Mouse (Mus musculus) gastrocnemius, adult 2 months (tissue): ENCODE measurements around the gene Lrrc57. TPM values are rescaled to one million over a fixed set of nuclear protein-coding genes. Genes with fewer than 3 reads are reported as not detected.

Experiments used
- DNase-seq: peaks from one replicate; pipeline ENCODE4 v3.0.0; 2022
- H3K27ac ChIP-seq: fragments of 200-600 bp; 2 replicates; pipeline ENCODE4 v1.8.1; 2022; ENCODE audit warnings: mild to moderate bottlenecking
- H3K4me3 ChIP-seq: fragments of 200-600 bp; 2 replicates; pipeline ENCODE4 v1.8.1; 2022; ENCODE audit warnings: mild to moderate bottlenecking, moderate library complexity
- CTCF ChIP-seq: fragments of 200-600 bp; IDR thresholded peaks from 2 replicates; pipeline ENCODE4 v1.8.1; 2022; ENCODE audit warnings: antibody characterized with exemption, mild to moderate bottlenecking, moderate library complexity
- intact Hi-C: fragments of 180-260 bp; cut with DNase I; formaldehyde crosslinking; loops from one replicate; pipeline ENCODE4 v1.15.1; 2025
- long read RNA-seq, 2 experiments: library from polyadenylated mRNA; stranded (forward); transcript quantifications; one replicate each; pipeline ENCODE4 v2.0.0; 2021
- total RNA-seq, 2 experiments: library from RNA; stranded (reverse); gene quantifications; 2 replicates each; pipeline ENCODE4 v1.2.3; 2021

Gene Lrrc57
- total RNA-seq: 10 to 100 TPM in 1 of 2 experiments, 1 to 10 TPM in 1; 9.9 to 13.9 TPM
- long read RNA-seq, experiment 1, partial matches to known transcripts: 1 of 14 reads
- long read RNA-seq, experiment 1, other reads (novel, unspliced or antisense): 9 of 14 reads
- long read RNA-seq, experiment 2, transcript Lrrc57-204 (6 exons, 1,961 nt): major isoform, 9 of 29 reads
- long read RNA-seq, experiment 2, transcript Lrrc57-202 (6 exons, 1,962 nt): minor isoform, 5 of 29 reads
- long read RNA-seq, experiment 2, partial matches to known transcripts: 0 of 29 reads
- long read RNA-seq, experiment 2, other reads (novel, unspliced or antisense): 13 of 29 reads

GRCm38 (mm10) chr2:120608830-120609723, at the start of gene Lrrc57, which contains the start of gene Haus2:
TSS of gene Lrrc57 (minus strand) at chr2:120609520.
TSS of gene Haus2 (plus strand) at chr2:120609383.
- peak; percentile 37; the same call in 1 of the 2 replicates for TF ChIP-seq CTCF
- Histone ChIP-seq H3K4me3 (peak within 1 kb of the TSS; percentile 88), H3K27ac (peak within 1 kb of the TSS; percentile 97)
- intact Hi-C loops: loop anchor here (5.0 kb wide), 2 partner anchors 82 to 127 kb away; no protein-coding TSS in a partner anchor
- peak; percentile 94 for DNase-seq

GRCm38 (mm10) chr2:120658486-120658885, 49.2 kb upstream of the Lrrc57 start:
- intact Hi-C loops: no loop called here
- Histone ChIP-seq H3K27ac (no peak overlapping the region), H3K4me3 (no peak overlapping the region)
- TF ChIP-seq CTCF: no peak
- no peak for DNase-seq

GRCm38 (mm10) chr2:120656711-120657110, 47.4 kb upstream of the Lrrc57 start:
- no peak for DNase-seq
- no peak for TF ChIP-seq CTCF
- Histone ChIP-seq H3K27ac (no peak overlapping the region), H3K4me3 (no peak overlapping the region)
- intact Hi-C loops: no loop called here

- TF ChIP-seq CTCF: no peak
- intact Hi-C loops: no loop called here
- no peak for DNase-seq
- no peak overlapping the region for H3K4me3 ChIP-seq
- H3K27ac ChIP-seq: no peak overlapping the region
Measured at GRCm38 (mm10) chr2:120655905-120656304, 46.6 kb upstream of the Lrrc57 start.

GRCm38 (mm10) chr2:120654693-120655092, 45.4 kb upstream of the Lrrc57 start:
- Histone ChIP-seq H3K4me3 (no peak overlapping the region), H3K27ac (no peak overlapping the region)
- intact Hi-C loops: no loop called here
- TF ChIP-seq CTCF: no peak
- no peak for DNase-seq

GRCm38 (mm10) chr2:120652925-120653284, 43.6 kb upstream of the Lrrc57 start:
- peak overlapping the region; percentile 78 for H3K27ac ChIP-seq
- intact Hi-C loops: no loop called here
- no peak for TF ChIP-seq CTCF
- no peak for DNase-seq
- peak overlapping the region; percentile 34 for H3K4me3 ChIP-seq

GRCm38 (mm10) chr2:120652256-120652924, 43.1 kb upstream of the Lrrc57 start:
- no peak for DNase-seq
- no peak for TF ChIP-seq CTCF

GRCm38 (mm10) chr2:120646777-120647176, 37.5 kb upstream of the Lrrc57 start:
- intact Hi-C loops: no loop called here
- H3K27ac ChIP-seq: peak overlapping the region; percentile 65
- no peak for TF ChIP-seq CTCF
- peak; percentile 55 for DNase-seq
- H3K4me3 ChIP-seq: 0 out of 2 replicates have a peak overlapping the region, but pooled peaks have one; percentile 13

More at GRCm38 (mm10) chr2:120652256-120652924, 43.1 kb upstream of the Lrrc57 start:
- intact Hi-C loops: no loop called here
- Histone ChIP-seq H3K27ac (peak overlapping the region; percentile 78), H3K4me3 (peak overlapping the region; percentile 34)

GRCm38 (mm10) chr2:120643836-120644235, 34.5 kb upstream of the Lrrc57 start:
- TF ChIP-seq CTCF: no peak
- Histone ChIP-seq H3K4me3 (no peak overlapping the region), H3K27ac (peak overlapping the region; percentile 52)
- intact Hi-C loops: no loop called here
- DNase-seq: peak; percentile 80

- no peak overlapping the region for H3K4me3 ChIP-seq
- no peak overlapping the region for H3K27ac ChIP-seq
- no peak for DNase-seq
- intact Hi-C loops: no loop called here
- TF ChIP-seq CTCF: no peak
Measured at GRCm38 (mm10) chr2:120640835-120641234, 31.5 kb upstream of the Lrrc57 start.

GRCm38 (mm10) chr2:120631957-120632356, 22.6 kb upstream of the Lrrc57 start:
- H3K27ac ChIP-seq: peak overlapping the region; percentile 85
- no peak for DNase-seq

GRCm38 (mm10) chr2:120631521-120631920, 22.2 kb upstream of the Lrrc57 start:
- Histone ChIP-seq H3K4me3 (peak overlapping the region; percentile 0; the same call in 1 of the 2 replicates), H3K27ac (peak overlapping the region; percentile 85)
- TF ChIP-seq CTCF: no peak
- DNase-seq: no peak
- intact Hi-C loops: loop anchor here (5.0 kb wide), 1 partner anchor 41 kb away; no protein-coding TSS in a partner anchor

More at GRCm38 (mm10) chr2:120631957-120632356, 22.6 kb upstream of the Lrrc57 start:
- no peak for TF ChIP-seq CTCF
- H3K4me3 ChIP-seq: peak overlapping the region; percentile 30; the same call in 1 of the 2 replicates
- intact Hi-C loops: loop anchor here (5.0 kb wide), 1 partner anchor 40 kb away; no protein-coding TSS in a partner anchor
